Mouse (Mus musculus) gonadal fat pad, adult 2 months (tissue): ENCODE measurements around the gene Draxin. TPM values are rescaled to one million over a fixed set of nuclear protein-coding genes. Genes with fewer than 3 reads are reported as not detected.

Source experiments
- DNase-seq: peaks from one replicate; pipeline ENCODE4 v3.0.0-alpha.2; 2012; ENCODE audit warnings: low read depth
- polyA plus RNA-seq: library from polyadenylated mRNA; depleted of rRNA; stranded (reverse); fragments of >200 nt; gene quantifications from 2 replicates; pipeline ENCODE4 v1.2.3, GENCODE M21; 2012

The Draxin gene
- polyA plus RNA-seq, 1 experiment = 0.04 TPM

DNA sequence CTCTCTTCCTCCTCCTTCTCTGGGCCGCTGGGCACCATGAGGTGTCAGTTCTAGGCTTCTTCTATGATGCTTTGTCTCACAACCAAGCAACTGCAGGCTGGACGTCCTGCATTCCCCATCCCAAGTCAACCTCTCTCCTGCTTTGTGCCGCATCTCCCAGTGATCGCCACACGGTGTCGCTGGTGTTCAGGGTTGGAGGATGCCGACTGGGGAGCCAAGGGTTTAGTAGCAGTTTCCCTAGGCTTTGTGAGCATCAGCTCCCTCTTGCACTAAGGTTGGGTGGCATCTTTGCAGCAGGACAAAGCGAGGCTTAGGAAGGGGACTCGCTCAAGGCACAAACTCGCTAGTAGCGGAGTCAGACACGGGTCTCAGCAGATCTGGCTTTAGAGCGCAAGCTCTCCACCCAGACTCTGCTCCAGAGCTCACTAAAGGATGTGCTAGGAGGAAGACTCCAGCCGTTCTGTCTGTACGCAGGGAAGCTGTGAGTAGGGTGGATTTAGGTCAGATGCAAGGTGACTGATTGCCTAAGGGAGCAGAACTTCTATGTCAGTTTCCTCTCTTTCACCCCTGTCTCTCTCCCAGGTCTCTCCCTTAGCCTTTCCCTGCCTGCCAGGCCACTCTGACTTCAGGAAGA lies 15.6 kb downstream of the Draxin start:
- no peak for DNase-seq

DNA sequence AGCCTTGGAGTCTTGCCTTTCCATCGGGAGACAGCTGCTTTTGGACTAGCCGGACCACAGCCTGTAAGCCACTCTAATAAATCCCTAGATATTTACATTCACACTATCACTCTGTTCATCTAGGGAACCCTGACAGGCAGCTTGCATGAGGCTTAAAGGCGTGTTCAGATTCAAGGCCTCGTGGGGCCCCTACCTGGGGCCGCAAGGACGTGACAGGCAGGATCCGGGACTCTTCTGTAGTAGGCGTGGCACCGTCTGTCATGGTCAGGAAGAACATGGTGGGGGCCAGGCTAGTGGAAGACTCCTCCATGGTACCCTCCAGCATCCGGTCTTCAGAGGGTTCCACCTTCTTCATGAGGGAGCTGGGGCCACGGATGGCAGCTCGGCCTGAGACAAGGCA lies 18.0 kb downstream of the Draxin start:
- no peak for DNase-seq

DNA sequence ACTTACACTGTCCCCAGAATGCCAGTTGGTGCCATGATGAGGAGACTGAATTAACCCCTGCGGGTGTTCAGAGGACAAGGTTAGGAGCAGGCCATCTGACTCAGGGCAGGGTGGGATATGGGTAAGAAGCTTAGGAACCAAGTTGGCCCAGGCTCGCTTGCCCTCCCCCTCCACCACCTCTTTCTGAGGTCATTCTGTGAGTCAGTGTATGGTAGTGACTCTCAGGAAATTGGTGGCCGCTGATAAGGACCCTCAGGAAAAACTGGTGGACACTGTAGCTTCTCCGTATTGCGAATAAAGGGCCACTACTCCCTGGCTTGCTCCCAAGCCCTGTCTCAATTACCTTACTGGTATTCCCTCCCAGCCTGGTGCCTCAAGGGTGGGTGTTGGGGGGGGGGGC lies 21.3 kb downstream of the Draxin start:
- DNase-seq = no peak

DNA sequence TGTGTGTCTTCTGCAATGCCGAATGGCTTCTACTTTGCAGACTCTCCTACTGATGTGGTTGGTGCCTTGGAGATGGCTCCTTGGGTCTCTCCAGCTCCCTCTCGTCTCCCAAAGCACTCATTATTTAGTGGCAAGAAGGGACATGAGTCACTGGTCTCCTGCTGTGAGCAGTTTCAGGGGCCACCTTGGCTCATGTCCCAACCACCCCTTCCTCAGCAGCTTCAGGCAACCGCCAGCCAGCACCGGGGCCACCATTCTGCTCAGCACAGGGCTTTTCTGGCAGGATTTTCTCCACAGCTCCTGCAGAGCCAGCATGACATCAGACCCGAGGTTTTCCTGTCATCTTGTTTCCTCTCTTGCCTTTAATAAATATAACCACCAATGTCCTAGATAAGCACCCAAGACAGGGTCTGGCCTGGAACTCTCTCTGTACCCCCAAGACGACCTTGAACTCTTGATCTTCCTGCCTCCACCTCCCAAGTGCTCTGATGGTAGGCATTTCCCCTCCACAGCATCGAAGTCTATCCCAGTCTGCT lies 21.9 kb downstream of the Draxin start:
- no peak for DNase-seq

DNA sequence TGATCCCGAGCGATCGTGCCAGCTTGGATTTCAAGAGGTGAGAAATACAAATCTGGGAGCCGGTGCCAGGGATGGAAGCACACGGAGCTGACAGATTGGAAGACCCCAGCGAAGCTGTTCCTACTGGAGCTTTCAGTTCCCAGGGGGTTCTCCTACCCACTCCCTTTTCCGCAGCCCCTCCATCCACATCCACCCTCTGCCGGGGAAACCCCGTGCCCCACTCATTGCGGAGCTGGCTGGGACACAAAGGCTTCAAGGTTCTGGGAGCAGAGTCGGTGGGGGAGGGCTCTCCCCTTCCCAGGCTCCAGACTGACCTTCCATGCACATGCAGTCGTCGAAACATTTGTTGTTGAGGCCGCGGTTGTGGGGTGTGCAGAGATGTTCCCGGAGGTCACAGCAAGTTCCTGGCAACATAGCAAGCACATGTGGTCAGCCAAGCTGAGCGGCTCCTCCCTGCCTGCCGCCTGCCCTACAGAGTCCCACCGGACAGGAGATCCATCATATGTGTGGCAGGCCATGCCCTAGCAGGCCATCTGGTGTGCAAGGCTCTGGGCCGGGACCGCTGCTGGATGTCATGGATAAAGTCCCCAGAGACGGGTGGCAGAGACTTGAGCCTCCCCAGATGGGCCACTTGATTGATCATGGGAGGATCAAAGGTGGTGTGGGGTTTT lies 22.7 kb downstream of the Draxin start:
- DNase-seq = no peak

DNA sequence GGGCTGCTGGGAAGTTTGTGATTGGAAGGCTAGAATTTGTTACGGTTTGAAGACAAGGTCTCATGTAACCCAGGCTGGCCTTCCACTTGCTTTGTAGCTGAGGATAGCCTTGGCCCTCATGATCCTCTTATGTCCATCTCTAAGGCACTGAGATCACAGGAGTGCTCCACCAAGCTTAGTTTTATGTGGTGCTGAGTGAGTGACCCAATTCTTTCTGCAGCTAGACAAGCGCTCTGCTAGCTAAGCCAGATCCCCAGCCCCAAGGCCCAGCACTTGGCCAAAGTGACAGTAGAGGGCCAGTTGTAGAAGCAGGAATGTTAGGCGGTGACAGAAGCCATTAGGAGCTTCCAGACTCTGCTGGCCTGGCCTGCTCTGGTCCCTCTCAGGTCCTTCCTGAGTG lies 26.4 kb downstream of the Draxin start:
- no peak for DNase-seq

DNA sequence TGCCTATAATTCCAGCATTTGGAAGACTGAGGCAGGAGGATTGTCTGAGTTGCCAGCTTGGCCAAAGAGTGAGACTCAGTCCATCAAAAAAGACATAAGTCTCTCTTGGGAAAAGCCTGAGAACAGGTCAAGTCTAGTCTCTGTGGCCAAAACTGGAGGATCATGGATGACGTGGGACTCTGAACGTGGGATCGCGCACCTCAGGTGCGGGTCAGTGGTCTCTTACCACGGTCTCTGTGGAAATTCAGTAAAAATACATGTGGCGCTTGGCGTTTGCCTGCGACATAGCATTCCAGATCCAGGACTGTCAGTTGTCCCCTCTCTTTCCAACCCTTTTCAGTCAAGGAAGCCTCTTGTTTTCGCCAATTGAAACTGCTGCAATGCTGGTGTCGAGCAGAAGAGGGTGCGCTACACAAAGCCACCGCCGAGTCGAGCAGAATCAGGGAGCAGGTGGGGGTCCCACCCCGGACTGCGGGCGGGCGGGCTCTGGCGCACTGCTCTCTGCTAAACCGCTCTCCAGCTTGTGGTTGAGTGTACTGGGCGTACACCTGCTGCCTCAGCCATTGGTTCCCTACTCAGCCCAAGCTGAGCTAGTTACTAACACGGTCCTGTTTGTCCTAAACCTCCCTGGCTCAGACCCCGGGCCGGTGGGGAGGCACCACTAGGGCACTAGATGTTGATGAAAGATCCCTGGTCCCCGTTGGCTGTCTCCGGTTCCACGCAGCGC lies 28.5 kb downstream of the Draxin start:
- DNase-seq = no peak

DNA sequence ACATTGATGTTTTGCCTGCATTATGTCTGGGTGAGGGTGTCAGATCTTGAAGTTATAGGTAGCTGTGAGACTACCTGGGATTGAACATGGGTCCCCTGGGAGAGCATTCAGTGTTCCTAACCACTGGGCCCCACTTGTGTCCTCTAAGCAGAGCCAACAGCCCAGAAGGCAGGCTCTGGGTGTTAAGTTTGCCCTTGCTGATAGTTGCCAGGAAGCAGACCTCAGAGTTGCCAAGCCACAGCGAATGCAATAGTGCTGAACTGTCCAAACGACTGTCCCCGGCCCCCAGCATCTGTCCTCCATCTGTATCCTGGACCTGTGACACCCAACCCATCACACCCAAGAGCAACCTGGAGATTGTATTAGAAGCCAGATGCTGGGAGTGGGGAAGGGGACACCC lies 31.8 kb downstream of the Draxin start:
- no peak for DNase-seq

DNA sequence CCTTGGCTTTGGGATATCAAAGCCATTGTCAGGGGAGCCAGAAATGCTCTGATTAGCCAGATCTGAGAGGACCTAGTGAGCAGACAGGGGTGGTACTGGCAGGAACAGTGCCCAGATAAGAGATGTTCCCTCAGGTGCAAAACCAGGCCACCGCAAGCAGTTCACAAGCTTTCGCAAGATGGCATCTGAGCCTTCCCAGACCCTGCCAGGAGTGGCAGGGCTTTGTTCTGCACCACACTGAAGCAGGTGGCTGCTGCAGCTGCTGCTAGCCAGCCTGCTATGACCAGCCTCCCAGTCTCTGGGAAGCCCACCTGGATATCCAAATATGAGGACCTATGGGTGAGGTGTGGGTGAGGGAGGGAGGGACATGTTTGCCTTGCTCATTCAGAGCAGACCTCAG lies 32.6 kb downstream of the Draxin start:
- DNase-seq = no peak

DNA sequence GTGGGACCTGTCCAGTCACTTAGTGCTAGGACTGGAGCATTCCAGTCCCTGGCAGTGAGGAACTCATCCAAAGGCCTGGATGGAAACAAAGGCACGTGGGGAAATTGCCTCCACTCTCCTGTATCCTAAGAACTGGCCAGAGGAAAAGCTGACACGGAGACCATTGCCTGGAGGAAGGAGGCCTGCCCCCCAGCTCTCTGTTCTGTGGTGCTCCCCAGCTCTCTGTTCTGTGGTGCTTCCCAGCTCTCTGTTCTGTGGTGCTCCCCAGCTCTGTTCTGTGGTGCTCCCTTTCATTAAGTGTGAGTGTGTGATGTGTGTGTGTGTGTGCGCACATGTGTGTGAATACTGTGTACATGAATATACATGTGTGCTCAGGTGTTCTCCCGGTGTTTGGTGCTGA lies 35.4 kb downstream of the Draxin start:
- DNase-seq = no peak

DNA sequence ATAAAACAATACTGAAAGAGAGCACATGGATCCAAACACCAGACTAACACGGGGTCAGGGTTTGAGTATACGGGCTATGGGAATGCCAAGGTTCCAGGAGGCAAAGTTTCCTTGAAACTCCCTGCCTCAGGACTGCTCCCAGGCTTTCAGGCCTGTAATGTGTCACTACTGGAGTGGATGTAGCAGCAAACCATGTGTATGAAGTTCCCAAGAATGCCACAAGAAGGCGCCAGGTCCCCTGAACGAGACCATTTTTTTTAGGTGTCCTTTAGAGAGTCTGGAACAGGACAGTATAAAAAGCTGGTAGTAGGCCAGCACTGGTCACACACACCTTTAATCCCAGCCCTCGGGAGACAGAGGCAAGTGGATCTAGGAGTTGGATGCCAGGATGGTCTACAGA lies 36.3 kb downstream of the Draxin start:
- no peak for DNase-seq

DNA sequence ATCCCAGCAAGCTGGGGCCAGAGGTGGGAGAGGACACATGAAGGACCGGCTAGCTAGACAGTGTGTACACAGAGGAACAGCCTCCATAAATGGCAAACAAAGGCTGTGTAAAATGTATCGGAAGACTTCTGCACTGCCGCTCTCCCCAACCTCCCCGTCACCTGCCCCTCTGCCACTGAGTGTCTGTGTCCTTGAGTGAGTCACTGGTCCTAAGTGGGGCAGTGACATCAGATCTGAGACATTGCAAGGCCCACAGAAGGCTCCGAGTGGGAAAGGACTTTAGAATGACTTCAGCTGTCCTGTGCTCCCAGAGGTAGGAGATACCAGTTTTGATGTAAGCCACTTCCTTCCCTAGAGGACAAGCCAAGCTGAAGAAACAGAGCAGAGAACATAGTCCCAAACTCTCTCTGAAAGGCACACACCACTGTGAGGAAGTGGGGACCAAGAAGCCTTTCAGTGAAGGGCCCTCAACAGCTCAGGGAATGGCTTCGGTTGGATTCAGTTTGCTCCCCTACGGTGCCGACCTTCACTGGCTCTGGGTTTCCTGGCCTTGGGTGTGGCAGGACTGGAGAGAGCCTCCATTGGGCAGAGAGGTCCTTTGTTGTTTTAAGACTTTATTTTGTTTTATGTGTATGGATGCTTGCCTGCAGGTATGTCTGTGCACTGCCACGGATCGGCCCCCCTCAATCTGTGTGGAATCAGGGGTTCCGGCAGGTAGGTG lies 37.8 kb downstream of the Draxin start:
- DNase-seq = no peak

DNA sequence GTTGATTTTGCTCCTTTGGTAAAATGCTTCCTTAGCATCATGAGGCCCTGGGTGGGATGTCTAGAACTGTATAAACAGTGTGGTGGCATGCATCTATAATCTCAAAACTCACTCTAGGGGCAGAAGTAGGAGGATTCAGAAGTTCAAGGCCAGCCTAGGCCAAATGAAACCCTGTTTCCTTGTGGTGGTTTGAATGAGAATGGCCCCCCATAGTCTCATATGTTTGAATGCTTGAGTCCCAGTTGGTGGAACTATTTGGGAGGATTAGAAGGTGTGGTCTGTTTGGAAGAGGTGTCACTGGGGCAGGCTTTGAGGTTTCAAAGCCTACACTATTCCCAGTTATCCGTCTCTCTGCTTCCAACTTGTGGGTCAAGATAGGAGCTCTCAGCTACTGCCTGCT lies 39.3 kb downstream of the Draxin start:
- DNase-seq = no peak

DNA sequence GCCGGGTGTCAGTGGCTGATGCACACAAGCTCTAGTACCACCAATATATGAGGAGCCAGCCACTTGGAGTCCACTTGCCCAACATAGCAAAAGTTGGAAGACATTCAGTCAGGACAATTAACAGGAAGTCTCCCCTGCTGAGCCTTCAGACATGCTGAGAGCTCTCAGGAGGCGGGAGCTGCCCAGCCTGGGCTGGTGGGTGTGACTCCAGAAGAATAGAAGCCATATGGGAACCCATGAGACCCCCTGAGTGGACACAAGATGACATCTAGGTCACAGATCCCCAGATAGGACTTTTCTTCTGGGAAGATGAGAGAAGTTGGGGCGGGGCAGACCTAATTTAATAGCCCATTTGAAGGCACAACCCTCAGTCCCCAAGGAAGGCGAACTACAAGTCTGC lies 41.3 kb downstream of the Draxin start:
- no peak for DNase-seq

DNA sequence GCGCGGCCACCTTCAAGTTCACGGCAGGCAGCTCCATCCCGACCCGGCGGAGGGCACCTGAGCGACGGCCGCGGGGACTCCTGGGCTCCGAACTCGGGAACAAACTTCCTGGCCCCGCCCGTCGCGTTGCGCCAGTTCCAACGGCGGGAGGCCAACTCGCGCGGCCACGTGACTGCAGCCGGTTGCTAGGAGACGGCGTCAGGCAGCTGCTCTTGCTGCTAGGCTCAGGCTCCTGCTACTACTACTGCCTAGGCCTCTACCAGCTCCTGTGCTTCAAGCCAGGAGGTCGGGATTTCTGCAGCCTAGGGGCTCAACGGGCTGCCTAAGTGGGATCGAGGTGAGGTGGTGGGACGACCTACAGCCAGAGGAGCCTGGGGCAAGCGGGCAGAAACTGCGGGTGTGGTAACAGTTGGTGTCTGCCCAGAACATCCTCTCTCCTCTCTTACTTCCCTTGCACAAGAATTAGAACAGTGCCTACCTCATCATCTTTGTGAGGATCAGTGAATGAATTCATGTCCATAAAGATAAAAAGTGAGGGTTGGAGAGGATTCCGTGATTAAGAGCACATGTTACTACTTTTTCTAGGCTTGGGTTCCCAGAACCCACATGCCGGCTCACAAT lies 42.5 kb downstream of the Draxin start, which contains the start of gene Agtrap:
Gene Agtrap (minus strand): TSS at position 125 of the 621 bp plus-strand sequence.
- DNase-seq = peak; percentile 24

DNA sequence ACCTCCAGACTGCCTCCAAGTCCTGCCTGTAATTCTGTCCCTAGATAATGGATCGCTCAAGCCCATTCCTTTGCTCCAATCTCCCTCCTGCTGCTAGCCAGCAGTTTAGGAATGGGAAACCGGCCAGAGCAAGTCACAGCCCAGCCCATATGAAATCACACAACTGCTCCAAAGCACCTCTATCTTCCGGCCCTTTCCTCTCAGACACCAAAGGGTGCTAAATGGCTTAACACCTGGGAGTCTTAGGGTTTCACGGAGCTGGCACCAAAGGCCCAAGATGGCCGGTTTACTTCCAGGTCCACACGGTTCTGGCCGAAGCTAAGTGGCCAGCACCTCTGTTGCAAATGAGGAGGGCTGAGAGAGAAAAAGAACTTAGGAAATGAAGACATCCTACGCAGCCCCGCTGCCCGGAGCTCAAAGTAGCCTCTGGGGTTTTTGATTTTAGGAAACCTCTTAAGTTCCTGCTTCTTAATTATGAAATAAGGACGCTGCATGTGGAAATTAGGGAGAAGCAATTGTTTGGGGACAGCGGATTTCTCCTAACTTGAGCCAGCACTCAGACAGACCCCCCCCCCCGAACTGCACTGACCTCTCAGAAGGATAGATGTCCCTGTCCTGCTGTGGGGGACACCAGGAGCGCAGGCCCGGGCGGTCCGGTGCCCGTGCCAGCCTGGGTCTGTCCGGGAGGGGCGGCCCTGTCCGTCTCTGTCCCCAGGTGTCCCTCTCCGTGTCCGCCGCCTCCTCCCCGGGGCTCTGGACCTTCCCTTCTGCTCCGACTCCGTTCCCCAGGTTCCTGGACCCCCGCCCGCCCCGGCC lies 43.2 kb downstream of the Draxin start:
- peak; percentile 31 for DNase-seq

DNA sequence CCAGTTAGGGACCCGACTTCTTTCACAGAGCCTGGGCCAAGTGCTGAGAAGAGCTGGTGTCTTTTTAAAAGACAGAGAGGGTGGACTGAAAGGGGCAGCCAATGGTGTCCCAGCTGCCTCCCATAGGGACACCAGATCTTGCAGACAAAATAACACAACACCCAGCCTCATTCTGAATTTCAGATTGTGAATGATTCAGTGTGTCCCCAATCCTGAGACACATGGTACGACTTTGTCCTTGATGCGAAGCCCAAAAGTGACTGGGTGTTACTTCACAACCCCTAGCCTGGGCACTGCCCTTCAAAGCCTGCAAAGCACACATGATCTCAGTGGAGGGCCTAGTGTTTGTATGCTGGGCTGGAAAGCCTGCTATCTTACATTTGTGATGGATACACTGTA lies 44.6 kb downstream of the Draxin start:
- no peak for DNase-seq

DNA sequence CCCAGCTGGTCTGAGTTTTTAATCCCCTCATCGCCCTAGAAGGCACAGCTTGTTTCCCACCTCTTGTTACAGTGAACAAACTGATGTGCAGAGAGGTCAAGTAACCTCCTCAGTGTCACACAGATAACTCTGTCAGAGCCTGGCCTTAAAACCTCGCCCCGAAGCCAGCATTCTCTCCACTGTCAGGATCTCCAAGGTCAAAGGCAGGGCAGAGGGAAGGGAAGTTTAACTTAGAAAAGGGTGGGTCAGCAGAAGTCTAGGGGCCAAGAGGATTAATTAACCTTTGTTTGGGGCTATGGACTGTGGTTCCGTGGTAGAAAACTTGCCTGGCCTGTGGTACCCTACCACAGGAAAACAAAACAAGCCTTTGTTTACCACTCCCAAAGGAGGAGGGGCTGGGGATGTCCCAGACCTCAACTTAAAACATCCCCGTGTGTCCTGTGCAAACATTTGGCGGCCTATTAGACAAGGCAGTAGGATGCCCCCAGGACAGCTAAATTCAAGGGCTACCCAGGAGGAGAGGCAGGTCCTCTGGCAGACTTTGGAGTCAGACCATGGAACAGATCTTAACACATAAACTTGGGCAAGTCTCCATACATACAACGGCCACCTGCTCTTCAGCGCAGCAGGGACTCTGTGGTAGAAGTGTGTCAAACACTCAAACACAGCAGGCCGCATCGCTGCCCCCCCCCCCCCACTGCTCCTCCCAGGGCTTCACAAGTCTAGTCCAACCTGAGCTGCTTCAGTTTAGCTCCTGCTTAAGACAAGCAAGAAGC lies 45.2 kb downstream of the Draxin start:
- DNase-seq = no peak

DNA sequence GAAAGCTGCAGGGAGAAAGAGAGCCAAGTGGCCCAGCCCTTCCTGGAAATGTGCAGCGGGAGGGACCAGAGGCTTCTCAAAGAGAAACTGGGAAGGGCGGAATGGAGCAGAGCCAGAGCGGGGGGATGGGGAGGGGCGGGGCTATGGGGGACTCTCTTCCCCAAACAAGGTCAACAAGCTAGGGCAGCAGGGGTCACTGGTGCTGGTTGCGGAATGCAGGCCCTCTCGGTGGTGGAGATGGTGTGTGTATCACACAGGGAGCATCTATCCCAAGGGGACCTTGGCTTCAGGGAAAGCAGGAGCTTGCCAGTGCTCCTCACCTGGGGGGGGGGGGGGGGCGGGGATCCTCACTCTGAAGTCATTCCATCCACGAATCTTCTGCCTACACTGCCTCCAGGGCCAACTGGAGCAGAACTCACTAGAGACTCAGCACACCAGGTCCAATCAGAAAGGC lies 46.2 kb downstream of the Draxin start:
- no peak for DNase-seq
